Mouse (Mus musculus) G1E (cell line): ENCODE data around the gene Mast2.

Experiments used
- CTCF ChIP-seq: IDR thresholded peaks from 2 replicates; pipeline ENCODE4 v1.5.1; 2012; ENCODE audit warnings: low read depth, low read length, inconsistent platforms, mixed read lengths
- GATA1 ChIP-seq: IDR thresholded peaks from 2 replicates; pipeline ENCODE4 v1.6.1; 2012; ENCODE audit warnings: borderline replicate concordance, low read length, inconsistent platforms, mixed read lengths
- GATA2 ChIP-seq: IDR thresholded peaks from 2 replicates; pipeline ENCODE4 v1.6.1; 2012; ENCODE audit warnings: low read depth, low read length, inconsistent platforms, borderline replicate concordance
- TAL1 ChIP-seq: conservative IDR thresholded peaks from 2 replicates; pipeline ENCODE4 v1.6.1; 2012; ENCODE audit warnings: low read depth, low read length, inconsistent platforms, mixed read lengths

DNA sequence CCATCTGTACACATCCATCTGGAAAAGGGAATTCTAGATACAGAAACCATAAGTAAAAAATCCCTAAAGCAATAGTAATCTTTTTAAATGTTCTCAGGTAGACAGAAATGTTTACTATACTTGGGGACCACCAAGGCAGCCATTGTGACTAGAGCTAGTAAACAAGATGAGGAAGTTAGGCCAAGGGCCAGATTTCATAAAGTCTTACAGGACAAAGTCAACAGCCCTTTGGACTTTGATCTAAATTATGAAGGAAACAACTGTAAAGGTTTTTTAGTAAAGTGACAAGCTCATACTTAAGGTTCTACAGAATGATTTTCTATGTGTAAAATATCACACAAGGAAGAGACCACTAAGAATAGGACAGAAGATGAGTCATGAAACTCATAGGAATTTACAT, 14.0 kb downstream of the Mast2 start:
- TF ChIP-seq GATA1 (no peak), CTCF (no peak), GATA2 (no peak), TAL1 (no peak)
